Mouse (Mus musculus) midbrain, embryonic 16.5 days (tissue): Measurements from ENCODE around the gene Dydc1. TPM values are rescaled to one million over a fixed set of nuclear protein-coding genes. Genes with fewer than 3 reads are reported as not detected.

Experiments used
- ATAC-seq: fragments of 200-750 bp; cut with Nextera tagmentation; 2 replicates; pipeline ENCODE4 v1.8.0; 2017; ENCODE audit warnings: moderate TSS enrichment
- H3K27ac ChIP-seq: fragments of 300-500 bp; sonication (generic); 2 replicates; pipeline ENCODE4 v1.5.1; 2014; ENCODE audit warnings: mild to moderate bottlenecking, low read length, mixed read lengths
- H3K27me3 ChIP-seq: fragments of 300-500 bp; sonication (generic); 2 replicates; pipeline ENCODE4 v1.6.1; 2014; ENCODE audit warnings: low read depth, low read length, mixed read lengths; ENCODE audit not compliant: control insufficient read depth, insufficient read depth
- H3K36me3 ChIP-seq: fragments of 300-500 bp; sonication (generic); 2 replicates; pipeline ENCODE4 v1.6.1; 2014; ENCODE audit warnings: mild to moderate bottlenecking, low read length, moderate library complexity, mixed read lengths; ENCODE audit not compliant: control insufficient read depth, insufficient read depth
- H3K4me1 ChIP-seq: fragments of 300-500 bp; sonication (generic); 2 replicates; pipeline ENCODE4 v1.6.1; 2014; ENCODE audit warnings: mild to moderate bottlenecking, low read length, mixed read lengths; ENCODE audit not compliant: control insufficient read depth, insufficient read depth
- H3K4me2 ChIP-seq: fragments of 300-500 bp; sonication (generic); 2 replicates; pipeline ENCODE4 v1.6.1; 2014; ENCODE audit warnings: mild to moderate bottlenecking, low read length, mixed read lengths
- H3K4me3 ChIP-seq: fragments of 300-500 bp; sonication (generic); 2 replicates; pipeline ENCODE4 v1.5.1; 2014; ENCODE audit warnings: low read depth, mild to moderate bottlenecking, low read length, moderate library complexity, mixed read lengths
- H3K9ac ChIP-seq: fragments of 300-500 bp; sonication (generic); 2 replicates; pipeline ENCODE4 v1.6.1; 2014; ENCODE audit warnings: low read depth, low read length, mixed read lengths
- H3K9me3 ChIP-seq: fragments of 300-500 bp; sonication (generic); replicated peaks from 2 replicates; pipeline ENCODE4 v1.6.1; 2014; ENCODE audit warnings: mild to moderate bottlenecking, low read length, mixed read lengths; ENCODE audit not compliant: control insufficient read depth, poor library complexity, severe bottlenecking
- WGBS: fragments of 180-500 bp; shearing (Covaris S2); extraction: QIAGEN DNeasy Blood & Tissue Kit; methylation state at CpG from one replicate; pipeline ENCODE4 v1.1.7; 2014; 5-methylcytosine and 5-hydroxymethylcytosine counted together
- polyA plus RNA-seq: library from polyadenylated mRNA; unstranded; fragments of >200 nt; fragmentation: Nextera tagmentation; extraction: Ambion mirVana; gene quantifications from 2 replicates; pipeline ENCODE4 v1.2.1, GENCODE M21; 2015

Dydc1 gene
- polyA plus RNA-seq, 1 experiment from 2014 or later: not detected

- 81% methylated on average over 4 of the region's 4 CpGs for WGBS
These were observed 40.2 kb downstream of the Dydc1 start for GRCm38 (mm10) chr14:41112944-41113343.

GRCm38 (mm10) chr14:41116271-41116670, 43.6 kb downstream of the Dydc1 start:
- no peaks in the 10 kb centered on the region for H3K4me1 ChIP-seq
- H3K4me3 ChIP-seq: no peak overlapping the region
- ATAC-seq: no peak
- 82% methylated on average over 3 of the region's 3 CpGs for WGBS
- no peak overlapping the region for H3K9ac ChIP-seq
- H3K9me3 ChIP-seq: no peaks in the 10 kb centered on the region
- no peaks in the 10 kb centered on the region for H3K27me3 ChIP-seq
- H3K36me3 ChIP-seq: no peaks in the 10 kb centered on the region
- H3K4me2 ChIP-seq: no peak overlapping the region
- no peak overlapping the region for H3K27ac ChIP-seq

More at GRCm38 (mm10) chr14:41112944-41113343, 40.2 kb downstream of the Dydc1 start:
- H3K4me1 ChIP-seq: no peaks in the 10 kb centered on the region
- H3K4me3 ChIP-seq: no peak overlapping the region
- H3K27ac ChIP-seq: no peak overlapping the region
- H3K4me2 ChIP-seq: no peak overlapping the region
- ATAC-seq: no peak
- H3K36me3 ChIP-seq: no peaks in the 10 kb centered on the region
- no peaks in the 10 kb centered on the region for H3K27me3 ChIP-seq
- no peak overlapping the region for H3K9ac ChIP-seq
- no peaks in the 10 kb centered on the region for H3K9me3 ChIP-seq

GRCm38 (mm10) chr14:41124683-41125082, 52.0 kb downstream of the Dydc1 start:
- no peaks in the 10 kb centered on the region for H3K9me3 ChIP-seq
- WGBS: 82% methylated on average over 5 of the region's 5 CpGs
- H3K9ac ChIP-seq: no peak overlapping the region
- no peaks in the 10 kb centered on the region for H3K36me3 ChIP-seq
- no peaks in the 10 kb centered on the region for H3K4me1 ChIP-seq
- ATAC-seq: no peak
- no peak overlapping the region for H3K4me2 ChIP-seq
- H3K27ac ChIP-seq: no peak overlapping the region
- H3K27me3 ChIP-seq: no peaks in the 10 kb centered on the region
- H3K4me3 ChIP-seq: no peak overlapping the region

GRCm38 (mm10) chr14:41127997-41128396, 55.3 kb downstream of the Dydc1 start:
- H3K4me2 ChIP-seq: no peak overlapping the region
- H3K27ac ChIP-seq: no peak overlapping the region
- H3K4me1 ChIP-seq: no peaks in the 10 kb centered on the region
- no peaks in the 10 kb centered on the region for H3K36me3 ChIP-seq
- no peak overlapping the region for H3K9ac ChIP-seq
- H3K4me3 ChIP-seq: no peak overlapping the region
- no peaks in the 10 kb centered on the region for H3K9me3 ChIP-seq
- 0 out of 2 replicates have a peak, but pooled peaks have one; percentile 64 for ATAC-seq
- H3K27me3 ChIP-seq: no peaks in the 10 kb centered on the region
- 27% methylated on average over 4 of the region's 4 CpGs for WGBS

GRCm38 (mm10) chr14:41131540-41131939, 58.8 kb downstream of the Dydc1 start, which contains the start of gene Sftpa1:
Sftpa1 (plus strand) TSS chr14:41131782.
- Histone ChIP-seq H3K4me3 (no peak within 1 kb of the TSS), H3K27me3 (no peaks in the 10 kb centered on the region), H3K4me2 (no peak within 1 kb of the TSS), H3K4me1 (no peaks in the 10 kb centered on the region), H3K9ac (no peak within 1 kb of the TSS), H3K27ac (no peak within 1 kb of the TSS), H3K9me3 (no peaks in the 10 kb centered on the region), H3K36me3 (no peaks in the 10 kb centered on the region)
- WGBS: 81% methylated on average over 7 of the region's 7 CpGs
- ATAC-seq: no peak

GRCm38 (mm10) chr14:41137006-41137405, 64.3 kb downstream of the Dydc1 start:
- Histone ChIP-seq H3K9me3 (no peaks in the 10 kb centered on the region), H3K36me3 (no peaks in the 10 kb centered on the region), H3K4me2 (no peak overlapping the region), H3K27me3 (no peaks in the 10 kb centered on the region), H3K27ac (no peak overlapping the region), H3K4me3 (no peak overlapping the region), H3K4me1 (no peaks in the 10 kb centered on the region), H3K9ac (no peak overlapping the region)
- no peak for ATAC-seq

- Histone ChIP-seq H3K27ac (no peak overlapping the region), H3K4me2 (no peak overlapping the region), H3K9ac (no peak overlapping the region), H3K4me1 (no peaks in the 10 kb centered on the region), H3K4me3 (no peak overlapping the region), H3K27me3 (no peaks in the 10 kb centered on the region), H3K9me3 (no peaks in the 10 kb centered on the region), H3K36me3 (no peaks in the 10 kb centered on the region)
- no peak for ATAC-seq
- 89% methylated on average over 1 of the region's 1 CpGs for WGBS
These were observed 68.0 kb downstream of the Dydc1 start for GRCm38 (mm10) chr14:41140686-41141085.

Other genes with a start within 250 kb of the Dydc1 start
- gene Sh2d4b, start 179.6 kb upstream of the Dydc1 start, polyA plus RNA-seq: 0.99 and 1.6 TPM in 2 replicates
- gene Tspan14, start 106.1 kb upstream of the Dydc1 start, polyA plus RNA-seq: 61.7 and 66.1 TPM in 2 replicates
- gene Fam213a, start 59.1 kb upstream of the Dydc1 start, polyA plus RNA-seq: 105 and 111 TPM in 2 replicates
- 1.2 and 1.4 TPM in 2 replicates for gene Dydc2, start 3.7 kb upstream of the Dydc1 start, polyA plus RNA-seq
- not detected in 2 replicates for gene Mat1a, start 32.1 kb downstream of the Dydc1 start, polyA plus RNA-seq
- not detected in 2 replicates for gene Sftpa1, start 58.9 kb downstream of the Dydc1 start, polyA plus RNA-seq
- gene Mbl1, start 78.5 kb downstream of the Dydc1 start, polyA plus RNA-seq: not detected in 2 replicates
- gene Sftpd, start 112.2 kb downstream of the Dydc1 start, polyA plus RNA-seq: not detected in 2 replicates
- gene Gm2832, start 205.9 kb downstream of the Dydc1 start, polyA plus RNA-seq: 0.24 and 0.40 TPM in 2 replicates